Mouse (Mus musculus): Measurements from ENCODE around the gene Map3k1.

GRCm38 (mm10) chr13:111817773-111818172 lies 9.0 kb upstream of the Map3k1 start:
- TF ChIP-seq FLI1 (IDR thresholded peaks at IDR 0.05; ENCODE audit: low read length) (no peak), GATA1 (IDR thresholded peaks at IDR 0.05; ENCODE audit: borderline replicate concordance, low read length) (no peak)
